Mouse (Mus musculus) spleen, postnatal 10 days (tissue): ENCODE measurements around the gene Cfap299.
"Not testable (repeated sequence)": the region's sequence is repeated elsewhere in the genome, so short reads cannot be mapped to it uniquely, and the experiment has no call there.

ENCODE experiments used
- DNase-seq, 2 experiments: peaks; one replicate each; pipeline ENCODE4 v3.0.0; 2021 to 2022; ENCODE audit warnings: low spot score in 2 of 2

Gene Cfap299

DNA sequence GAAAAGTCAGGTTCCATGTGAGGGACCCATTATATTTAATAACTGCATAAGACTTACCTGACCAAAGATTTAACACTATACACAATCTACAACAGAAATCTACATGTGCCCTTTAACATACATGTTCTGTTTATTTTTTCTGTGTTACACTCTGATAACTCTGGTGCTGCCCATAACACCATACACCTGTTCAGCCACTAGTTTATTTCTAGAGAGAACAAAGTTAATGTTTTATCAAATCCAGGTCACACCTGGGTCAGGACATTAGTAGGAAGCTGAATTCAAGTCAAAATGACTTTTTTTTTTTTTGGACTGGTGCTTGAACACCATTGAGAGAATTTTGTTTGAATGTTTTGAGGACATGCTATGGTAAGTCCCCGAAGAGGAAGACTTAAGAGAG lies 194.7 kb downstream of the Cfap299 start:
- DNase-seq: no peak

GRCm38 (mm10) chr5:98541333-98541732 lies 212.2 kb downstream of the Cfap299 start:
- no peak for DNase-seq

DNA sequence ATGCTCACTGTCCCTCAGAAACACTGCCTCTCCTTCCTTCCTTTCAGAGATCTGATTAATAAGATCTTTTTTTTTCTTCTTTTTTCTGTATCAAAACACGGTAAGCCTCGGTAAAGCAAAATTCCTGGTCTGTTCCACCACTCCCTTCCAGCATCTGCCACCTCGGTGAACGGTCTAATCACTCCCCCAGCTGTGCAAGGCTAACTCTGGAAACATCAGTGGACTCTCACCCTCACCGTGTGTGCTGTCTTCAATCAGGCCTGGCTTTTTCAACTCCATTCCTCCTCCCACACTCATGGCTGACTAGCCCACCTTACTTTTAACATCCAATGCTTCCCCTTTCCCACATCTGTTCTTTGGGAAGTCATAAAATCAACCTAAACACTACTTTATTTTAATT lies 221.2 kb downstream of the Cfap299 start:
- DNase-seq: no peak

GRCm38 (mm10) chr5:98550873-98551272 lies 221.8 kb downstream of the Cfap299 start:
- no peak for DNase-seq

- DNase-seq: no peak
Observed at GRCm38 (mm10) chr5:98552395-98552794, 223.3 kb downstream of the Cfap299 start, which contains the start of gene Gm11111. TSS of gene Gm11111 (plus strand) at chr5:98552695.

DNA sequence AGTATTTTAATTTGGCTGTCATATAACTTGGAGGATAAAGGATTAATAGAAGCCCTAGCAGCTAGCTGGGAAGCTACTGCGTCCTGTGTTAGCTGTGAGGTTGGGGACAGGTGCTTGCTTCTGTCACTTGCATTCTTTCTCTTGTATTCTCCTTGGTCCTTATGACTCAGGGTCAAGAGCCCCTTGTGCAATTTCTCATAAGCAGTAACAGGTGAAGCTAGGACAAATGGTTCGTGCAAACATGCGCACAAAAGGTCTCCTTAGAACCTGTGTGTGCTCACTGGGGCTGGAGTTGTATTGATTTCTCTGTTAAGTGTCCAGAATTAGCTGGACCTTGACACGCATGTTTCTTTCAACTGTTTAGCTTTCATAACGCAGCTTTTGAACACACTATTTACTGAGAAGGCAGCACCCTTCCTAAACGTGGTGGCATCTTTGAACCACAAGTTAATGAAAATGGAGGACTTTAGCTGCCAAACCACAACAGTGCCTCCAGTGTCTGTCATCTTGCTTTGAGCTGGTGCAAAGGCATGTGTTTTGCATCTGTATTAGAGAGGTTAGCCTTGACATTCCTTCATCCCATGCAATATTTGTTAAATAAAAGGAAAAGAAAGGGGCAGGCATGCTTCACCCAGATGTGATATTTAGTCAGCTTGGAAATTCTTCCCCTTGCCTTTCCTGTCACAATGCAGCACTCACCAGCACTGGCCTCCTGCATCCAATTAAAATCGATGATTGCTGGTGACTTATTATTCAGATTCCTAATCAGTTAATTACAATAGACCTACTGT lies 223.9 kb downstream of the Cfap299 start:
- no peak for DNase-seq

- DNase-seq: no peak
Observed at GRCm38 (mm10) chr5:98561301-98561700, 232.2 kb downstream of the Cfap299 start.

GRCm38 (mm10) chr5:98562806-98563205 lies 233.7 kb downstream of the Cfap299 start:
- DNase-seq: no peak

- DNase-seq: no peak
Observed at GRCm38 (mm10) chr5:98563801-98564200, 234.7 kb downstream of the Cfap299 start.

GRCm38 (mm10) chr5:98566461-98567193 lies 237.5 kb downstream of the Cfap299 start:
- DNase-seq: no peak

- DNase-seq: no peak
Observed at GRCm38 (mm10) chr5:98568481-98568880, 239.4 kb downstream of the Cfap299 start.

DNA sequence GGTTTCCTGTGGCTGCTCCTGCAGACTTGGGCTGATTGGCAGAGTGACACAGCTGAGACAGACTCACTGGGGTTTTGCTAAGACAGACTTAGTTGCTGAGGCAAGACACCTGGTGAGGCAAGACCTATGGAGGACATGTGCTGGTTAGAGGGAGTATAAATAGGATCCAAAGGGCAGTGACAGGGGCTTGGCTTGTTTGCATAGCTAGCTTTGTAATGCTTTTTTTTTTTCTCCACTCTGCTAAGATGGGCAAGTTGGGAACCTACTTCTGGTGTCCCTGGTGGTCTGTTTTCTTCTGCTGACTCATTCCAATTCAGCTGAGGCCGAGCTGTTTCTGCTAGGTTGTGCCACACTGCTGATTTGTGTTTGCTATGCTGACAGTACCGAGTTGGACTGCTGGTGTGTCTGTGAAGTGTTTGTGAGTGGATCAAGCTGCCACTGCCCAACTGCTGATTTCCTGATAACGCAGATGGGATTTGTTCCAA lies 240.0 kb downstream of the Cfap299 start:
- DNase-seq: no peak

GRCm38 (mm10) chr5:98572392-98572791 lies 243.3 kb downstream of the Cfap299 start:
- no peak for DNase-seq

DNA sequence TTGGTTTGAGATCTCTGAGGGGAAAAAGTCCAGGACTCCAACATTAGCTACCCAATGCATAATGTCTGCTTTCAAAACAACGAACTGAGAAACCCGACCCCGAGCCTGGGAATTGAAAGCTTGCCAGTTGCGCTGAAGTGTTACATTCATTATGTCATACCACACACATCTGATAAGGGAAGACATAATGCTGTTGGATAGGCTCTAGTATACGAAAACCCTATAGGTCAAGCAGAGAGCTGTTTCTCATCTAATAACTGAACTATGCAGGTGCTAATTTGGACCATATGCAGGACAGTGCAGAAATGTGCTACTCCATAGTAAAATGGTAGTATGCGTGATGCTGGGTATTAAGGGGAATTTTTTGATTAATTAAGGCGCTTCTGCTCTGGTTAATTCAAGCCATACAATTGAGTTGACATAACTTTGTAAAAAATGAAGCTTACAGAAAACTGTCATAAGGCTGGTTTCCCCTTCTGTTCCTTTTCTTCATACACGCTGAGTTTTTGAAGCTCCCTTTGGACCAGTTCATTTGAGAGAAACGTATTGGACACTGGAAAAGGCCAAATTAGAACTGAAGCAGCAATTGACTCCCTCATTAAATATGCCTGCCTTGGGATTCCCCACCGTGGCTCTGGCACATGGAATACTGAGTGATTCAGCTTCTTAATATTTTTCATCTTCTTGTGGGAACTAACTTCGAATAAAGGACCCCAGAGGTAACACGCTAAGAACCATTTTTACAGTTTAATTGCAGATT lies 245.8 kb downstream of the Cfap299 start:
- no peak for DNase-seq

DNA sequence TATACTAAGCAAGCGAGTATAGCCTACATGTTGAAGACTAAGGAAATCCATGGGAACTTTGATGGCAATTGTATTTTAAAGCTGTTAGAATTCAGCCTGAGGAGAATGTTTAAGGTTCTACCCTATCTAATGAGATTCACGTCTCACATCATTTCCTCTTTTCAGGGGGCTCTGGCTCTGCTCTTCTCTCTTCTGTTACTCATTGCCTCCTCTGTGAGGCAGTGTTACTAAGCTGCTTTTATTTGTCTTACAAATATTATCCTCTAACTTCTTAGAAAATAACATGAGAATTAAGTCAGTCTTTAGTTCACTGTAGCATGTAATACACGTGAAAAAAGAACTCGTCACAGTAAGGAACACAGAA lies 246.3 kb downstream of the Cfap299 start:
- no peak for DNase-seq

DNA sequence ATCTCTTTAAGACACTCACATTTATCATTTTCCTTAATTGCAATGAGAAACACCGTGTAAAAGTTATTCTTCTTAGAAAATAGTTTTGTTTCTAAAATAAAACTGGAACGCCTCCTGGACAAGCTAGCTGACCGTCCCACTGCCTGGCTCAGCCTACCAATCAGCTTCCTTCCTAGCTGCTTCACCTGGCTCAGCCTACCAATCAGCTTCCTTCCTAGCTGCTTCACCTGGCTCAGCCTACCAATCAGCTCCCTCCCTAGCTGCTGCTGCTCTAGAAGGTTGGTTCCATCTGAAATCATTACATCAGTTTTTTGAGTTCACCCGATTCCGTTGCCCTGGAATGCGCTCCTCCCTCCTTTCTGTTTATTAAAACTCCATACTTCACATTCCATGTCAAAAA lies 247.4 kb downstream of the Cfap299 start:
- not testable (repeated sequence) for DNase-seq

GRCm38 (mm10) chr5:98578398-98578797 lies 249.3 kb downstream of the Cfap299 start:
- DNase-seq: no peak

DNA sequence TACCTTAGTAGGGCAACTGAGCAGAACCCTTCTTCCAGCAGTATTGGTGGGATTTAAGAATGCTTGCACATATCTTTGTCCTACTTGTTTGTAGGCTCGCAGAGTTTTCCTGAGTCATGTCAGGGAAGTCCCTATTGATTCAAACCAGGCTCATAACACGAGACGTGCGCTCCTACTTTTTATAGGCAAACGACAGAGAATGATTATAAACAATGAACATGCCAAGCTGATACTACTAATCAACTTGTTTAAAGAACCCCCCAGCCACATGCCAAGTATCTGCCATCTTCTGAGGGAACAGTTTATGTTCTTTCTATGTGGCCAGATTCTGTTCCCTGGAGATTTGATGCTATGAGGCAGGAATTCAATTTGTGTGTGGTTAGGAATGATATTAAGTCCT lies 251.7 kb downstream of the Cfap299 start:
- DNase-seq: no peak

GRCm38 (mm10) chr5:98582051-98582450 lies 252.9 kb downstream of the Cfap299 start:
- DNase-seq: no peak

GRCm38 (mm10) chr5:98585915-98586314 lies 256.8 kb downstream of the Cfap299 start:
- DNase-seq: no peak

GRCm38 (mm10) chr5:98613511-98613910 lies 284.4 kb downstream of the Cfap299 start:
- DNase-seq: no peak

- DNase-seq: no peak
Observed at GRCm38 (mm10) chr5:98616902-98617301, 287.8 kb downstream of the Cfap299 start.
